Mouse (Mus musculus): ENCODE results near the gene Svop. TPM values are rescaled to one million over a fixed set of nuclear protein-coding genes. Genes with fewer than 3 reads are reported as not detected.

Gene Svop
- polyA plus RNA-seq, 1 experiment from 2014 or later, result 113 TPM

GRCm38 (mm10) chr5:114087875-114088480 is 3.4 kb downstream of the Svop start:
- Histone ChIP-seq H3K4me3 (ENCODE audit: low read depth, low read length) (no peak overlapping the region), H3K9ac (ENCODE audit: low read depth, low read length) (no peak overlapping the region), H3K27me3 (ENCODE audit: control insufficient read depth, insufficient read depth, low read depth, low read length) (no peaks in the 10 kb centered on the region), H3K36me3 (ENCODE audit: control insufficient read depth, insufficient read depth, low read length) (no peaks in the 10 kb centered on the region), H3K9me3 (replicated peaks; ENCODE audit: control insufficient read depth, low read length, poor library complexity, severe bottlenecking) (no peaks in the 10 kb centered on the region), H3K4me1 (ENCODE audit: control insufficient read depth, insufficient read depth, low read length) (peaks cover 10% of the 10 kb centered on the region), H3K4me2 (ENCODE audit: low read length) (no peak overlapping the region), H3K27ac (ENCODE audit: low read length) (no peak overlapping the region)
- 70% methylated on average over 12 of the region's 12 CpGs for WGBS
- no peak for ATAC-seq

DNA sequence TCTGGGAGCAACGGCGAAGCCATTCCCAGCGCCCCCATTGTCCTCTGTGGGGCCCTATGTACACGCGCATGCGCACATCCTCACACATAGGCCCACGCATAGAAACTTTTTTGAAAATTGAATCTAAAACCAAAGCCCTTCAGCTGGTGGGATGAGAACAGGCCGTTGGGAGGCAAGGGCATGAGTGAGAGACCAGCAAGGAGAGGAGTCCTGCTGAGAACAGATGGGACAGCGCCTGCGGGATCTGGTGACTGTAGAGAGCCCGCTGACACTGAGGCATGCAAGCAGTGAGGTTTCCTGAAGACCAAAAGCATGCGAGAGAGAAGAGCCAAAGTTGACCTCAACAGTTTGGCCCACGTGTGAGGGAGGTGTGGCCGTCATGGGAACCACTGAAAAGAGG is 5.9 kb downstream of the Svop start:
- no peaks in the 10 kb centered on the region for H3K9me3 ChIP-seq (replicated peaks; ENCODE audit: control insufficient read depth, low read length, poor library complexity, severe bottlenecking)
- no peaks in the 10 kb centered on the region for H3K36me3 ChIP-seq (ENCODE audit: control insufficient read depth, insufficient read depth, low read length)
- H3K9ac ChIP-seq (ENCODE audit: low read depth, low read length), result no peak overlapping the region
- H3K27ac ChIP-seq (ENCODE audit: low read length), result no peak overlapping the region
- H3K4me2 ChIP-seq (ENCODE audit: low read length), result no peak overlapping the region
- peaks cover 10% of the 10 kb centered on the region for H3K4me1 ChIP-seq (ENCODE audit: control insufficient read depth, insufficient read depth, low read length)
- no peak overlapping the region for H3K4me3 ChIP-seq (ENCODE audit: low read depth, low read length)
- WGBS, result 85% methylated on average over 14 of the region's 14 CpGs
- no peaks in the 10 kb centered on the region for H3K27me3 ChIP-seq (ENCODE audit: control insufficient read depth, insufficient read depth, low read depth, low read length)
- no peak for ATAC-seq

- Histone ChIP-seq H3K4me3 (ENCODE audit: low read depth, low read length) (no peak overlapping the region), H3K27me3 (ENCODE audit: control insufficient read depth, insufficient read depth, low read depth, low read length) (no peaks in the 10 kb centered on the region), H3K4me2 (ENCODE audit: low read length) (no peak overlapping the region), H3K36me3 (ENCODE audit: control insufficient read depth, insufficient read depth, low read length) (no peaks in the 10 kb centered on the region), H3K9ac (ENCODE audit: low read depth, low read length) (no peak overlapping the region), H3K9me3 (replicated peaks; ENCODE audit: control insufficient read depth, low read length, poor library complexity, severe bottlenecking) (no peaks in the 10 kb centered on the region), H3K27ac (ENCODE audit: low read length) (no peak overlapping the region), H3K4me1 (ENCODE audit: control insufficient read depth, insufficient read depth, low read length) (peaks cover 4% of the 10 kb centered on the region; the same call in 1 of the 2 replicates)
- WGBS, result 40% methylated on average over 8 of the region's 8 CpGs
- ATAC-seq, result 0 out of 2 replicates have a peak, but pooled peaks have one; percentile 8
Measured at GRCm38 (mm10) chr5:114077009-114077408, 14.4 kb downstream of the Svop start.

- H3K4me3 ChIP-seq (ENCODE audit: low read depth, low read length), result no peak overlapping the region
- no peaks in the 10 kb centered on the region for H3K27me3 ChIP-seq (ENCODE audit: control insufficient read depth, insufficient read depth, low read depth, low read length)
- no peaks in the 10 kb centered on the region for H3K9me3 ChIP-seq (replicated peaks; ENCODE audit: control insufficient read depth, low read length, poor library complexity, severe bottlenecking)
- 39% methylated on average over 2 of the region's 2 CpGs for WGBS
- no peak overlapping the region for H3K4me2 ChIP-seq (ENCODE audit: low read length)
- no peak overlapping the region for H3K27ac ChIP-seq (ENCODE audit: low read length)
- no peaks in the 10 kb centered on the region for H3K36me3 ChIP-seq (ENCODE audit: control insufficient read depth, insufficient read depth, low read length)
- no peak overlapping the region for H3K9ac ChIP-seq (ENCODE audit: low read depth, low read length)
- no peak for ATAC-seq
- peaks cover 4% of the 10 kb centered on the region; the same call in 1 of the 2 replicates for H3K4me1 ChIP-seq (ENCODE audit: control insufficient read depth, insufficient read depth, low read length)
Measured at GRCm38 (mm10) chr5:114072262-114072661, 19.1 kb downstream of the Svop start.

- no peaks in the 10 kb centered on the region for H3K9me3 ChIP-seq (replicated peaks; ENCODE audit: control insufficient read depth, low read length, poor library complexity, severe bottlenecking)
- H3K27ac ChIP-seq (ENCODE audit: low read length), result no peak overlapping the region
- no peaks in the 10 kb centered on the region for H3K4me1 ChIP-seq (ENCODE audit: control insufficient read depth, insufficient read depth, low read length)
- no peak for ATAC-seq
- no peaks in the 10 kb centered on the region for H3K36me3 ChIP-seq (ENCODE audit: control insufficient read depth, insufficient read depth, low read length)
- WGBS, result 95% methylated on average over 4 of the region's 4 CpGs
- H3K27me3 ChIP-seq (ENCODE audit: control insufficient read depth, insufficient read depth, low read depth, low read length), result no peaks in the 10 kb centered on the region
- no peak overlapping the region for H3K4me2 ChIP-seq (ENCODE audit: low read length)
- no peak overlapping the region for H3K4me3 ChIP-seq (ENCODE audit: low read depth, low read length)
- H3K9ac ChIP-seq (ENCODE audit: low read depth, low read length), result no peak overlapping the region
Measured at GRCm38 (mm10) chr5:114070858-114071257, 20.5 kb downstream of the Svop start.

GRCm38 (mm10) chr5:114067982-114068381 is 23.4 kb downstream of the Svop start:
- Histone ChIP-seq H3K4me1 (ENCODE audit: control insufficient read depth, insufficient read depth, low read length) (no peaks in the 10 kb centered on the region), H3K36me3 (ENCODE audit: control insufficient read depth, insufficient read depth, low read length) (peaks cover 3% of the 10 kb centered on the region; the same call in 1 of the 2 replicates), H3K27me3 (ENCODE audit: control insufficient read depth, insufficient read depth, low read depth, low read length) (no peaks in the 10 kb centered on the region), H3K4me3 (ENCODE audit: low read depth, low read length) (no peak overlapping the region), H3K27ac (ENCODE audit: low read length) (no peak overlapping the region), H3K4me2 (ENCODE audit: low read length) (no peak overlapping the region), H3K9me3 (replicated peaks; ENCODE audit: control insufficient read depth, low read length, poor library complexity, severe bottlenecking) (no peaks in the 10 kb centered on the region), H3K9ac (ENCODE audit: low read depth, low read length) (no peak overlapping the region)
- WGBS, result 83% methylated on average over 9 of the region's 9 CpGs
- ATAC-seq, result no peak

DNA sequence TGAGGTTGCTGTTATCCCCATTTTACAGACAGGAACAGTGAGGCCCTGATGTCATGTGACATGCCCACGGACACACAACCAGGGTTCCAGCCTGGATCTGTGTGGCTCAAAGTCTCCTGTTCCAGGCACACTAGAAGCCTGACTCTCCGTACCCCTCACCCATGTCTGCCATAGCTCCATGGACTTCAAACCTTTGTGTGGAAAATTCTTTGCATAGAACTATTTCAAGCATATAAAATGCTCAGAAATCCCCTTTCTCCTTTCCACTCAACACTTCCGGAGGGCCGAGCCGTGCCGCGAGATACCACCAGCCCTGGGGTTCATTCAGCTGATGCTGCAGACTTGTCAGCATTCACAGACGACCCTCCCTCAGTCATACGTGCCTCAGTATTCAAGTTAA is 23.8 kb downstream of the Svop start:
- Histone ChIP-seq H3K4me3 (ENCODE audit: low read depth, low read length) (no peak overlapping the region), H3K9ac (ENCODE audit: low read depth, low read length) (no peak overlapping the region), H3K4me1 (ENCODE audit: control insufficient read depth, insufficient read depth, low read length) (no peaks in the 10 kb centered on the region), H3K27ac (ENCODE audit: low read length) (no peak overlapping the region), H3K27me3 (ENCODE audit: control insufficient read depth, insufficient read depth, low read depth, low read length) (no peaks in the 10 kb centered on the region), H3K9me3 (replicated peaks; ENCODE audit: control insufficient read depth, low read length, poor library complexity, severe bottlenecking) (no peaks in the 10 kb centered on the region), H3K4me2 (ENCODE audit: low read length) (no peak overlapping the region), H3K36me3 (ENCODE audit: control insufficient read depth, insufficient read depth, low read length) (peaks cover 8% of the 10 kb centered on the region; the same call in 1 of the 2 replicates)
- ATAC-seq, result no peak
- WGBS, result 86% methylated on average over 9 of the region's 9 CpGs

DNA sequence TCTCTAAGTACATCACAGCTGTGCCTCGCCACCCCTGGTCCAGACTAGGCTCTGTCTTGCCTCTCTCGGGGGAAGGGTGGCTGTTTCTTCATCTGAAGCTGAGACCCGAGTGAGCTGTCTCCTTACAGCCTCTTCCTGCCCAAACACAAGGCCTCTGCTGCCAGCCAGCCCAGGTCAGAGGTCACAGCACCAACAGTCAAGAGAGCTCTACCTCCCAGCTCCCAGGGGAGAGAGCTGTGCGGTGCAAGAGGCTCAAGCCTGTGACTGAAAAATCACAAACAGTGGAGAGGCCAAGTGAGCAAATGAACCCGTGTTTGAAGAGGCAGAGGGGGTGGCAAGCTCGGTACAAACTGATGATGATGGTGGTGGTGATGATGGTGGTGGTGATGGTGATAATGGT is 24.8 kb downstream of the Svop start:
- no peaks in the 10 kb centered on the region for H3K27me3 ChIP-seq (ENCODE audit: control insufficient read depth, insufficient read depth, low read depth, low read length)
- no peak overlapping the region for H3K4me3 ChIP-seq (ENCODE audit: low read depth, low read length)
- no peaks in the 10 kb centered on the region for H3K9me3 ChIP-seq (replicated peaks; ENCODE audit: control insufficient read depth, low read length, poor library complexity, severe bottlenecking)
- H3K4me2 ChIP-seq (ENCODE audit: low read length), result no peak overlapping the region
- no peak overlapping the region for H3K9ac ChIP-seq (ENCODE audit: low read depth, low read length)
- ATAC-seq, result no peak
- no peak overlapping the region for H3K27ac ChIP-seq (ENCODE audit: low read length)
- WGBS, result 48% methylated on average over 6 of the region's 6 CpGs
- peaks cover 9% of the 10 kb centered on the region; the same call in 1 of the 2 replicates for H3K36me3 ChIP-seq (ENCODE audit: control insufficient read depth, insufficient read depth, low read length)
- H3K4me1 ChIP-seq (ENCODE audit: control insufficient read depth, insufficient read depth, low read length), result no peaks in the 10 kb centered on the region

GRCm38 (mm10) chr5:114065161-114065560 is 26.2 kb downstream of the Svop start, which contains the start of gene Usp30:
TSS of gene Usp30 (plus strand) at chr5:114065461.
- no peaks in the 10 kb centered on the region for H3K9me3 ChIP-seq (replicated peaks; ENCODE audit: control insufficient read depth, low read length, poor library complexity, severe bottlenecking)
- ATAC-seq, result no peak
- H3K4me2 ChIP-seq (ENCODE audit: low read length), result no peak within 1 kb of the TSS
- H3K4me3 ChIP-seq (ENCODE audit: low read depth, low read length), result no peak within 1 kb of the TSS
- H3K27me3 ChIP-seq (ENCODE audit: control insufficient read depth, insufficient read depth, low read depth, low read length), result no peaks in the 10 kb centered on the region
- H3K36me3 ChIP-seq (ENCODE audit: control insufficient read depth, insufficient read depth, low read length), result peaks cover 13% of the 10 kb centered on the region; the same call in 1 of the 2 replicates
- 92% methylated on average over 6 of the region's 6 CpGs for WGBS
- H3K9ac ChIP-seq (ENCODE audit: low read depth, low read length), result no peak within 1 kb of the TSS
- no peaks in the 10 kb centered on the region for H3K4me1 ChIP-seq (ENCODE audit: control insufficient read depth, insufficient read depth, low read length)
- no peak within 1 kb of the TSS for H3K27ac ChIP-seq (ENCODE audit: low read length)
